Mouse (Mus musculus) ovary, adult 10 weeks (tissue): ENCODE results near the gene Rpl9-ps1. TPM values are rescaled to one million over a fixed set of nuclear protein-coding genes. Genes with fewer than 3 reads are reported as not detected.

Experiments used
- polyA plus RNA-seq: library from polyadenylated mRNA; stranded (reverse); fragments of 350-450 nt; fragmentation: Illumina TruSeq; extraction: RNeasy Lipid Tissue Mini Kit (QIAGEN cat#74804); gene quantifications from one replicate; pipeline ENCODE4 v1.2.3, GENCODE M21; 2014

The Rpl9-ps1 gene
- polyA plus RNA-seq: not detected

GRCm38 (mm10) chr11:83645521-83645920 is at the start of gene Rpl9-ps1:
Rpl9-ps1 (minus strand) TSS chr11:83645621.

GRCm38 (mm10) chr11:83662204-83662603 is 16.8 kb upstream of the Rpl9-ps1 start, which contains the start of gene Ccl4:
Ccl4 (plus strand) TSS chr11:83662584.

GRCm38 (mm10) chr11:83649305-83649841 is 4.0 kb upstream of the Rpl9-ps1 start, which contains the start of gene Ccl3:
Ccl3 (minus strand) TSS chr11:83649355.

Other genes with a start within 250 kb of the Rpl9-ps1 start
- not detected for gene Rasl10b, start 236.5 kb downstream of the Rpl9-ps1 start, polyA plus RNA-seq
- gene Gas2l2, start 216.2 kb downstream of the Rpl9-ps1 start, polyA plus RNA-seq: not detected
- gene 1700020L24Rik, start 207.9 kb downstream of the Rpl9-ps1 start, polyA plus RNA-seq: not detected
- gene Mmp28, start 182.6 kb downstream of the Rpl9-ps1 start, polyA plus RNA-seq: 0.63 TPM
- gene Taf15, start 172.5 kb downstream of the Rpl9-ps1 start, polyA plus RNA-seq: 154 TPM
- not detected for gene Heatr9, start 123.4 kb downstream of the Rpl9-ps1 start, polyA plus RNA-seq
- gene Ccl5, start 115.1 kb downstream of the Rpl9-ps1 start, polyA plus RNA-seq: 2.0 TPM
- 11.3 TPM for gene Ccl9, start 67.0 kb downstream of the Rpl9-ps1 start, polyA plus RNA-seq
- gene Ccl6, start 52.5 kb downstream of the Rpl9-ps1 start, polyA plus RNA-seq: 50.4 TPM
- gene Ccl3, start 3.7 kb upstream of the Rpl9-ps1 start, polyA plus RNA-seq: 2.3 TPM
- not detected for gene Ccl4, start 17.0 kb upstream of the Rpl9-ps1 start, polyA plus RNA-seq
- gene Wfdc17, start 58.4 kb upstream of the Rpl9-ps1 start, polyA plus RNA-seq: 30.3 TPM
- 4.9 TPM for gene Wfdc18, start 63.4 kb upstream of the Rpl9-ps1 start, polyA plus RNA-seq
- not detected for gene Wfdc21, start 101.3 kb upstream of the Rpl9-ps1 start, polyA plus RNA-seq
- gene Heatr6, start 108.1 kb upstream of the Rpl9-ps1 start, polyA plus RNA-seq: 4.9 TPM
- gene Hnf1b, start 204.4 kb upstream of the Rpl9-ps1 start, polyA plus RNA-seq: 0.86 TPM